Mouse (Mus musculus) E14TG2a.4 (cell line): ENCODE measurements around the gene Lrrc74b.

Source experiments
- H3K27me3 ChIP-seq: 2 replicates; pipeline ENCODE4 v1.6.1; 2014; ENCODE audit warnings: low read length, control low read depth; ENCODE audit not compliant: insufficient read depth
- H3K36me3 ChIP-seq: 2 replicates; pipeline ENCODE4 v1.6.1; 2014; ENCODE audit warnings: low read length, control low read depth; ENCODE audit not compliant: insufficient read depth
- H3K4me1 ChIP-seq: replicated peaks from 2 replicates; pipeline ENCODE4 v1.6.1; 2014; ENCODE audit warnings: low read depth, low read length, control low read depth
- H3K4me3 ChIP-seq: replicated peaks from 2 replicates; pipeline ENCODE4 v1.5.1; 2014; ENCODE audit warnings: mild to moderate bottlenecking, low read length
- H3K9me3 ChIP-seq: 2 replicates; pipeline ENCODE4 v1.6.1; 2014; ENCODE audit warnings: low read length, control low read depth
- CTCF ChIP-seq: conservative IDR thresholded peaks from 2 replicates; pipeline ENCODE4 v1.5.1; 2014; ENCODE audit warnings: low read length
- NANOG ChIP-seq: IDR thresholded peaks from 2 replicates; pipeline ENCODE4 v1.6.1; 2014; ENCODE audit warnings: borderline replicate concordance, low read length, mixed read lengths
- POU5F1 ChIP-seq: IDR thresholded peaks from 2 replicates; pipeline ENCODE4 v1.6.1; 2014; ENCODE audit warnings: low read length, borderline replicate concordance

Lrrc74b gene

DNA sequence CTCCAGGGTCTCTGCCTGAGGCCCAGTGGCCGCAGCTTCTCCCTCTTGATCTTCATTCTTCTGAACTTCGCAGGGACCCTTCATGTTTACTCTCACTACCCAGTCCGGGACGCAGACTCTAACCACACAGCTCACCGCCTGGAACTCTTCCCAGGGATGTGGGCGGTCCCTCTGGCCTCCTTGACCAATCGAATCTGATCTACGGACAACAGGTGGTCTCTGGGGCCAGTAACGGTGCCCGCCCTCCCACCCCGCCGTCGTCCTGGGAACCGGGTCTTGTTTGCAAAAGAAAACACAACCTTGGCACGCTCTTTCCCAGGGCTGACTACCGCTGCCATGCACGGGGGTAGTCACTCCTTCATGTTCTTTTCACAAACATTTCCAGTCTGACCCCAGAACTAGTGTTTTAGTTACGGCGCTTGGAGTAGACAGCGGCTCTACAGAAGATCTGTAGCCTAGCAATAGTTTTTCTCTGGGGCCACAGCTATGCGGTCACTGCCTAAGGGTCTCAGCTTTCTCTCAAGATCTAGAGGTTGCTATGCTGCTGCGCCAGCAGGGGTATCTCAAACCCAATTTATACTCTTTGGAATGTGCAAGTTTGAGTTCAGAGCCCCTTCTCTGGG, at the start of gene Lrrc74b:
Lrrc74b (minus strand) TSS at position 120 of the 623 bp plus-strand sequence.
- Histone ChIP-seq H3K4me3 (peak within 1 kb of the TSS; percentile 66), H3K9me3 (no peaks in the 10 kb centered on the region), H3K4me1 (peaks cover 44% of the 10 kb centered on the region), H3K27me3 (peaks cover 66% of the 10 kb centered on the region), H3K36me3 (no peaks in the 10 kb centered on the region)
- TF ChIP-seq NANOG (no peak), CTCF (no peak), POU5F1 (no peak)

DNA sequence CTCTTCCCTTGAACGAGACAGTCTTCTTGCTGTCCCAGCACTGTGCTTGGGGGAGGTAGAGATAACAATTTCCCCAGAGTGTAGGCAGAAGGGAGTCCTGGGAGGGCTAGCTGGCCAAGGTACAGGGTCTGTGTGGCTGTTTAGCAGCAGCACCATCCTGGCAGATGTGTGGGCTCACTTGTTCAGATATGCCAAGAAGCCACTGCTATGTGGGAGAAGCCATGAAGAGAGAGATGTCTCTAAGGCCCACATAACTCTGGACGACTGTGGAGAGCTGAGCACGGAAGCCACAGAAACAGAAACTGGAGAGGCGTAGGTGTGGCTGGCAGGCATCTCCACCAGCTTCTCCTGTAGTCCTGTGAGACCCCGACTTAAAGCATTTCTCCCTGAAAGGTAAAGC, 44.6 kb upstream of the Lrrc74b start:
- Histone ChIP-seq H3K4me3 (no peak overlapping the region), H3K36me3 (no peaks in the 10 kb centered on the region), H3K27me3 (no peaks in the 10 kb centered on the region), H3K4me1 (no peaks in the 10 kb centered on the region), H3K9me3 (peaks cover 21% of the 10 kb centered on the region)
- TF ChIP-seq POU5F1 (no peak), CTCF (no peak), NANOG (no peak)

DNA sequence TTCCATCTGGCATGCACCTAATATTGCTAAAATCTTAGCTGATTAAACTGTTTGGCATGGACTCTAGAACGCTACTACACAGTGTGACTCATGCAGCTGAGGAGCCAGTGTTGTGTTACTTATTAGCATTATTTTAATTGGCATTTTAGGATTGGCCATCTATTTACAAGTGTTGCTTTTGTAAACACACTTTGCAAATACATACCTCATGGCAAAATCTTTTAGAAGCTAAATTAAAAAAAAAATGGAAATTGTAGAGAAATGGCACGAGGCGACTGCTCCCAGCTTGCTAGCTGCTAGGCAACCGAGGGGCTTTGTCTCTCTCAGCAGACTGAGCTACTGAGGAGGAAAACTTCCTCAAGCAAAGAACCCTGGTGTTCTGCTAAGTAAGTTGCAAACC, 43.9 kb upstream of the Lrrc74b start:
- H3K36me3 ChIP-seq: no peaks in the 10 kb centered on the region
- H3K9me3 ChIP-seq: peaks cover 13% of the 10 kb centered on the region
- TF ChIP-seq CTCF: no peak
- no peak for TF ChIP-seq NANOG
- TF ChIP-seq POU5F1: no peak
- no peaks in the 10 kb centered on the region for H3K27me3 ChIP-seq
- no peak overlapping the region for H3K4me3 ChIP-seq
- no peaks in the 10 kb centered on the region for H3K4me1 ChIP-seq

DNA sequence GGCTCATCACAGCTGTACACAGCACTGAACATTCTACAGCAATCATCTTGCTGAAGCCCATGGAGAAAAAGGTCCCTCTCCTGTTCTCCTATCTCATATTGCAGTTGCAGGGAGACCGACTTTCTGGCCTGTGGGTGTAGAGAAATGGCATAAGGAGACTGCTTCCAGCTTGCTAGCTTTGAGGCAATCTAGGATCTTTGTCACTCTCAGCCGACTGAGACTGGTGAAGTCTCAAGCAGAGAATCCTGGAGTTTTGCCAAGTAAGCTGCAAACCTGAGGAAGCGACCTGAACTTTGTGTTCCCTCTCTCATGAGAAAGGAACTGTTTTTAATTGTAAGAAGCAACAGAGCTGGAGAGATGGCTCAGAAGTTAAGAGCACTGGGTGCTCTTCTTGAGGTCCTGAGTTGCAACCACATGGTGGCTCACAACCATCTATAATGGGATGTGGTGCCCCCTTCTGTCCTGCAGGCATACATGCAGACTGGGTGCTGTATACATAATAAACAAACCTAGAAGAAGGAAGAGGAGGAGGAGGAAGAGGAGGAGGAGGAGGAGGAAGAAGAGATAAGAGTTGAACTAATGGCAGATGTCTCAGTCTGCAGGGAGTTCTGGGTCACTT, 40.0 kb upstream of the Lrrc74b start:
- Histone ChIP-seq H3K9me3 (peaks cover under 1% of the 10 kb centered on the region; the same call in 1 of the 2 replicates), H3K36me3 (no peaks in the 10 kb centered on the region), H3K27me3 (0 out of 2 replicates have a peak, but pooled peaks cover 4% of the 10 kb centered on the region), H3K4me1 (no peaks in the 10 kb centered on the region), H3K4me3 (no peak overlapping the region)
- TF ChIP-seq CTCF (peak; percentile 24), NANOG (no peak)

DNA sequence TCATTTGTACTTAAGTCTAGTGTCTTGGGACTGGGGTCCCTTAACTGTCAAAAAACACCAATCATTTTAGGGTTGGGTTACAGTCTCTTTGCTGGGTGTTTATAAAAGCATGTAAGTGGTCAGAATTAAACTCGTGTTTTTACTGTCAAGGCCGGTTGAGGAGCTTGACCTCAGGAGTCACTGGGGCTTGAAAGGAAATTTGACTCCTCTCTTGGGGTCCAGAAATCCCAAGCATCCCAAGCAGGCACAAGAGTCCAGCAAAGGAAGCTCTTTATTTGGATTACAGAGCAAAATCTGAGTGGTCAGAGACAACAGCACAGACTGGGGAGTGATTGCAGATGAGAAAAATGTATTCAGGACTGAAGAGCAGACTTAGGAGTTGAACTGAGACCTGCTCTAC, 29.7 kb upstream of the Lrrc74b start:
- peaks cover 22% of the 10 kb centered on the region for H3K9me3 ChIP-seq
- no peaks in the 10 kb centered on the region for H3K36me3 ChIP-seq
- peaks cover 24% of the 10 kb centered on the region for H3K27me3 ChIP-seq
- H3K4me1 ChIP-seq: no peaks in the 10 kb centered on the region
- TF ChIP-seq POU5F1 (no peak), CTCF (no peak), NANOG (no peak)
- no peak overlapping the region for H3K4me3 ChIP-seq

DNA sequence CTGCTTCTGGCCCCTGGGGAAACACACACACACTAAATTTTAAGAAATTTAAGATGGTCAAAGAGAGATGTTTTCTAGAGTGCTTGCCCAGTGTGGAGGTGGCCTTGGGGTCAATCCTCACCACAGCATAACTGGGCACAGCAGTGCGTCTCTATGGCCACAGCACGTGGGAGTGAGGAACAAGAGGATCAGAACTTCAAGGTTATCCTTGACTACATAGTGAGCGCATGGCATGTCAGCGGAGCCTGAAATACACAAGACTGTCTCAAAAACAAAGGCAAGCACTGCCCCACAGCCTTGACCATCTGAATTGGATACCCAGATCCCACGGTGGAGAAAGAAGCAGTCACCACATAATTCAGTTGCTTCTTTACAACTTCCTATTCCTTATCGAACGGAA, 23.5 kb upstream of the Lrrc74b start:
- H3K36me3 ChIP-seq: no peaks in the 10 kb centered on the region
- peaks cover 15% of the 10 kb centered on the region for H3K9me3 ChIP-seq
- no peaks in the 10 kb centered on the region for H3K27me3 ChIP-seq
- TF ChIP-seq POU5F1: no peak
- no peak for TF ChIP-seq NANOG
- TF ChIP-seq CTCF: no peak
- H3K4me1 ChIP-seq: peaks cover 3% of the 10 kb centered on the region; the same call in 1 of the 2 replicates
- no peak overlapping the region for H3K4me3 ChIP-seq

DNA sequence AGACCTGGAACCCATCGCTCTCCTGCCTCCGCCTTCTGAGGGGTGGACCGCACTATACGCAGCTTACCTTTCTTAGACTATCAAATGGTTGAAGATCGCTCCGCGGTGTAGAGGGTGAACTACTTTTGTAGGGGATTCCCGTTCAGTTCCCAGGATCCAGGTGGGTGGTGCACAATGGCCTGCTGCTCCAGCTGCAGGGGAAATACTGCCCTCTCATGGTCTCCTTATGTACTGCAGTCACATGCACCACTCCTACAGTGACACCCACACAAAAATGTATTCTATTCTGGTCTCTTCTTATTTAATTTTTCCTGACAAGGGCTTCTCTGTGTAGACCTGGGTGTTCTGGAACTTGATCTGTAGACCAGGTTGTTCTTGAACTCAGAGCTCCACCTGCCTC, 22.0 kb upstream of the Lrrc74b start, which contains the start of gene Slc7a4:
Slc7a4 (minus strand) TSS at position 151 of the 400 bp plus-strand sequence.
- H3K4me1 ChIP-seq: peaks cover 3% of the 10 kb centered on the region; the same call in 1 of the 2 replicates
- peaks cover 2% of the 10 kb centered on the region for H3K9me3 ChIP-seq
- H3K27me3 ChIP-seq: peaks cover 4% of the 10 kb centered on the region
- TF ChIP-seq POU5F1: no peak
- TF ChIP-seq NANOG: no peak
- TF ChIP-seq CTCF: peak; percentile 95
- H3K36me3 ChIP-seq: no peaks in the 10 kb centered on the region
- no peak within 1 kb of the TSS for H3K4me3 ChIP-seq

DNA sequence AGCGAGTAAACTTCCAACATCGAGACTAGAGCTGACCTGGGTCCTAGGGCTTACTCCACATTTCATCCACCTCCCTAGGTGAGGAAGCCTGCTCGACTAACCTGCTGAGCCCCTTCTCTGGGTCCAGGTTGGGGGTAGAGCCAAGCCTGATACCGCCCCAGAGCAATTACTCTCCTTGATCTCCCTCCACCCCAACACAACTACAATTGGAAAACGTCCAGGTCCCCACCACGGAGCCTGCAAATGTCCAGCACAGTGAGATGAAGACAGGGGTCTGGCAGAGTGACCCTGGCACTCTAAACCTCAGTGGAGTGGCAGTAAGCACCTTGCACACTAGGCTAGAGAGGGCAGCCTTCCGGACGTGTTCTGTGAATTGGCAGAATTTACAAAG, 15.8 kb upstream of the Lrrc74b start:
- no peak for TF ChIP-seq NANOG
- TF ChIP-seq POU5F1: no peak
- TF ChIP-seq CTCF: no peak
- Histone ChIP-seq H3K4me1 (peaks cover 33% of the 10 kb centered on the region), H3K4me3 (peak overlapping the region; percentile 81), H3K27me3 (peaks cover 57% of the 10 kb centered on the region), H3K36me3 (no peaks in the 10 kb centered on the region), H3K9me3 (no peaks in the 10 kb centered on the region)
